In the genomic region with DNA sequence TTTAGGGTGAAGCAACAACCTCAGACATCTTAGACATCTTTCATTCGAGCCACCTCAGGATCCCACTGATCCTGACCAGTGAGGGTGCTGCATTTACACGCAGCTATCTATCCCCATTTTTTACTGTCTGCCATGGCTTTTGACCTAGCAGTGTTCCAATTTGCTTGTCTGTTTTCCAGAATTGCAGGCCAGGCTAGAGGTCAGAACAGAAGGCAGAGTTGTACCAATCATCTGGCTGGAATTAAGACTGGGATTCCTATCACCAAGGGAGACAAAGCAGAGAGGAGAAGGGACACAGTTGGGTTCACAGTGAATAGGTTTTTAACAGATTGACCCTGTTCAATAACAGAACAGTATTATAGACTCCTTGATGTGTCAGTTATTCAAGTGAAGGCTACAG, we compare ENCODE assay signal across 17 mouse cellular contexts. TPM values are rescaled to one million over a fixed set of nuclear protein-coding genes. Genes with fewer than 3 reads are reported as not detected.
"Had no signal": no experiment of that assay in that cellular context is flagged by ENCODE, and none has a peak within 500 bp of the region (broad histone marks: within the 10 kb centered on the region; RNA-seq: fewer than 3 reads in every experiment).

No protein-coding gene starts in this region.

- DNase-seq: lung, adult 2 months; lung, postnatal 14 days; lung, postnatal 36 days; right cerebral cortex, postnatal 14 days; thymus, adult 2 months; thymus, postnatal 25 days; thymus, postnatal 4 days had no signal

- H3K9ac ChIP-seq: lung, embryonic 15.5 days; midbrain, embryonic 13.5 days; midbrain, embryonic 15.5 days; neural tube, embryonic 12.5 days; stomach, embryonic 15.5 days had no signal

- H3K27me3 ChIP-seq: lung, embryonic 15.5 days; megakaryocyte, embryonic 14.5 days; midbrain, embryonic 13.5 days; midbrain, embryonic 15.5 days; neural tube, embryonic 12.5 days; stomach, embryonic 15.5 days had no signal

- H3K4me1 ChIP-seq: midbrain, embryonic 13.5 days; midbrain, embryonic 15.5 days; neural tube, embryonic 12.5 days; stomach, embryonic 15.5 days had no signal

- H3K36me3 ChIP-seq: lung, embryonic 15.5 days; midbrain, embryonic 13.5 days; midbrain, embryonic 15.5 days; neural tube, embryonic 12.5 days; stomach, embryonic 15.5 days had no signal

- H3K4me3 ChIP-seq: lung, embryonic 15.5 days; midbrain, embryonic 13.5 days; midbrain, embryonic 15.5 days; neural tube, embryonic 12.5 days; stomach, embryonic 15.5 days had no signal

- H3K27ac ChIP-seq: lung, embryonic 15.5 days; macrophage; midbrain, embryonic 13.5 days; midbrain, embryonic 15.5 days; neural tube, embryonic 12.5 days; stomach, embryonic 15.5 days; stomach, postnatal 0 days had no signal

RNA-seq across cellular contexts. Expression of gene Lyve1, which starts 43.5 kb away (rescaled TPM):
- total RNA-seq: monocyte, adult 5-6 weeks; neutrophil, adult 5-6 weeks had no signal
